Mouse (Mus musculus): Measurements from ENCODE around the gene Aplp1. TPM values are rescaled to one million over a fixed set of nuclear protein-coding genes. Genes with fewer than 3 reads are reported as not detected.

Gene Aplp1
- polyA plus RNA-seq, 1 experiment from 2014 or later = 24.1 TPM

- Histone ChIP-seq H3K4me2 (ENCODE audit: low read length) (no peak within 1 kb of the TSS), H3K9me3 (replicated peaks; ENCODE audit: low read length) (no peaks in the 10 kb centered on the region; the same call in 1 of the 2 replicates), H3K4me3 (replicated peaks; ENCODE audit: low read depth, low read length) (no peak within 1 kb of the TSS), H3K27ac (no peak within 1 kb of the TSS), H3K9ac (ENCODE audit: low read depth, low read length) (no peak within 1 kb of the TSS), H3K4me1 (replicated peaks; ENCODE audit: insufficient read depth, low read length) (0 out of 2 replicates have a peak, but pooled peaks cover 6% of the 10 kb centered on the region), H3K36me3 (ENCODE audit: insufficient read depth, low read length) (no peaks in the 10 kb centered on the region), H3K27me3 (ENCODE audit: insufficient read depth, low read length) (no peaks in the 10 kb centered on the region)
- TF ChIP-seq CTCF (IDR thresholded peaks at IDR 0.05; ENCODE audit: low read depth) = no peak
- no peak for ATAC-seq (replicated peaks; ENCODE audit: low FRiP score, low read depth)
- DNase-seq (ENCODE audit: low spot score) = no peak
- 63% methylated on average over 10 of the region's 10 CpGs for WGBS
These were observed 25.5 kb downstream of the Aplp1 start, which contains the start of gene Hcst for GRCm38 (mm10) chr7:30419561-30420499. Gene Hcst (minus strand): TSS chr7:30419854.

GRCm38 (mm10) chr7:30417856-30418255 lies 27.5 kb downstream of the Aplp1 start:
- H3K27ac ChIP-seq = no peak overlapping the region
- WGBS = 76% methylated on average over 9 of the region's 9 CpGs
- ATAC-seq (replicated peaks; ENCODE audit: low FRiP score, low read depth) (no peak), DNase-seq (ENCODE audit: low spot score) (no peak)
- H3K27me3 ChIP-seq (ENCODE audit: insufficient read depth, low read length) = no peaks in the 10 kb centered on the region
- 0 out of 2 replicates have a peak, but pooled peaks cover 6% of the 10 kb centered on the region for H3K4me1 ChIP-seq (replicated peaks; ENCODE audit: insufficient read depth, low read length)
- H3K4me2 ChIP-seq (ENCODE audit: low read length) = no peak overlapping the region
- H3K9me3 ChIP-seq (replicated peaks; ENCODE audit: low read length) = no peaks in the 10 kb centered on the region; the same call in 1 of the 2 replicates
- H3K9ac ChIP-seq (ENCODE audit: low read depth, low read length) = no peak overlapping the region
- no peak for TF ChIP-seq CTCF (IDR thresholded peaks at IDR 0.05; ENCODE audit: low read depth)
- H3K4me3 ChIP-seq (replicated peaks; ENCODE audit: low read depth, low read length) = no peak overlapping the region
- no peaks in the 10 kb centered on the region for H3K36me3 ChIP-seq (ENCODE audit: insufficient read depth, low read length)

- H3K9ac ChIP-seq (ENCODE audit: low read depth, low read length) = no peak within 1 kb of the TSS
- no peaks in the 10 kb centered on the region; the same call in 1 of the 2 replicates for H3K9me3 ChIP-seq (replicated peaks; ENCODE audit: low read length)
- H3K27ac ChIP-seq = no peak within 1 kb of the TSS
- ATAC-seq (replicated peaks; ENCODE audit: low FRiP score, low read depth) = no peak
- H3K4me2 ChIP-seq (ENCODE audit: low read length) = no peak within 1 kb of the TSS
- 56% methylated on average over 5 of the region's 5 CpGs for WGBS
- H3K27me3 ChIP-seq (ENCODE audit: insufficient read depth, low read length) = no peaks in the 10 kb centered on the region
- DNase-seq (ENCODE audit: low spot score) = no peak
- no peak within 1 kb of the TSS for H3K4me3 ChIP-seq (replicated peaks; ENCODE audit: low read depth, low read length)
- H3K36me3 ChIP-seq (ENCODE audit: insufficient read depth, low read length) = no peaks in the 10 kb centered on the region
- no peak for TF ChIP-seq CTCF (IDR thresholded peaks at IDR 0.05; ENCODE audit: low read depth)
- no peaks in the 10 kb centered on the region for H3K4me1 ChIP-seq (replicated peaks; ENCODE audit: insufficient read depth, low read length)
These were observed 31.7 kb downstream of the Aplp1 start, which contains the start of gene Tyrobp for GRCm38 (mm10) chr7:30413596-30413995. Gene Tyrobp (plus strand): TSS chr7:30413760.

GRCm38 (mm10) chr7:30412735-30413147 lies 32.6 kb downstream of the Aplp1 start:
- DNase-seq (ENCODE audit: low spot score) (no peak), ATAC-seq (replicated peaks; ENCODE audit: low FRiP score, low read depth) (no peak)
- Histone ChIP-seq H3K4me2 (ENCODE audit: low read length) (no peak overlapping the region), H3K4me3 (replicated peaks; ENCODE audit: low read depth, low read length) (no peak overlapping the region), H3K27me3 (ENCODE audit: insufficient read depth, low read length) (no peaks in the 10 kb centered on the region), H3K27ac (no peak overlapping the region), H3K9ac (ENCODE audit: low read depth, low read length) (no peak overlapping the region), H3K36me3 (ENCODE audit: insufficient read depth, low read length) (no peaks in the 10 kb centered on the region), H3K4me1 (replicated peaks; ENCODE audit: insufficient read depth, low read length) (no peaks in the 10 kb centered on the region), H3K9me3 (replicated peaks; ENCODE audit: low read length) (no peaks in the 10 kb centered on the region)
- 53% methylated on average over 4 of the region's 4 CpGs for WGBS
- no peak for TF ChIP-seq CTCF (IDR thresholded peaks at IDR 0.05; ENCODE audit: low read depth)

- Histone ChIP-seq H3K9me3 (replicated peaks; ENCODE audit: low read length) (no peaks in the 10 kb centered on the region), H3K27ac (no peak overlapping the region), H3K9ac (ENCODE audit: low read depth, low read length) (no peak overlapping the region), H3K4me3 (replicated peaks; ENCODE audit: low read depth, low read length) (no peak overlapping the region), H3K4me1 (replicated peaks; ENCODE audit: insufficient read depth, low read length) (no peaks in the 10 kb centered on the region), H3K27me3 (ENCODE audit: insufficient read depth, low read length) (no peaks in the 10 kb centered on the region), H3K36me3 (ENCODE audit: insufficient read depth, low read length) (no peaks in the 10 kb centered on the region), H3K4me2 (ENCODE audit: low read length) (no peak overlapping the region)
- DNase-seq (ENCODE audit: low spot score) (no peak), ATAC-seq (replicated peaks; ENCODE audit: low FRiP score, low read depth) (no peak)
- no peak for TF ChIP-seq CTCF (IDR thresholded peaks at IDR 0.05; ENCODE audit: low read depth)
- WGBS = 56% methylated on average over 3 of the region's 3 CpGs
These were observed 34.3 kb downstream of the Aplp1 start for GRCm38 (mm10) chr7:30411023-30411422.

GRCm38 (mm10) chr7:30409789-30410188 lies 35.5 kb downstream of the Aplp1 start:
- TF ChIP-seq CTCF (IDR thresholded peaks at IDR 0.05; ENCODE audit: low read depth) = no peak
- 24% methylated on average over 2 of the region's 2 CpGs for WGBS
- no peaks in the 10 kb centered on the region for H3K27me3 ChIP-seq (ENCODE audit: insufficient read depth, low read length)
- no peak overlapping the region for H3K9ac ChIP-seq (ENCODE audit: low read depth, low read length)
- no peaks in the 10 kb centered on the region for H3K4me1 ChIP-seq (replicated peaks; ENCODE audit: insufficient read depth, low read length)
- H3K4me2 ChIP-seq (ENCODE audit: low read length) = no peak overlapping the region
- H3K4me3 ChIP-seq (replicated peaks; ENCODE audit: low read depth, low read length) = no peak overlapping the region
- no peaks in the 10 kb centered on the region for H3K36me3 ChIP-seq (ENCODE audit: insufficient read depth, low read length)
- H3K27ac ChIP-seq = no peak overlapping the region
- H3K9me3 ChIP-seq (replicated peaks; ENCODE audit: low read length) = no peaks in the 10 kb centered on the region
- no peak for ATAC-seq (replicated peaks; ENCODE audit: low FRiP score, low read depth)
- DNase-seq (ENCODE audit: low spot score) = no peak

Data from kidney, postnatal 0 days (tissue).